Mouse (Mus musculus): Measurements from ENCODE around the gene Frmd4a. TPM values are rescaled to one million over a fixed set of nuclear protein-coding genes. Genes with fewer than 3 reads are reported as not detected.

The Frmd4a gene
- polyA plus RNA-seq, 1 experiment from 2014 or later = 33.1 TPM

GRCm38 (mm10) chr2:4188303-4188702, 170.8 kb downstream of the Frmd4a start:
- H3K9me3 ChIP-seq (replicated peaks) = peaks cover 5% of the 10 kb centered on the region; the same call in 1 of the 2 replicates
- H3K27me3 ChIP-seq (ENCODE audit: low read depth, poor library complexity, severe bottlenecking) = no peaks in the 10 kb centered on the region
- H3K4me3 ChIP-seq = no peak overlapping the region
- 50% methylated on average over 3 of the region's 3 CpGs for WGBS
- H3K36me3 ChIP-seq = no peaks in the 10 kb centered on the region
- peak overlapping the region; percentile 52; the same call in 1 of the 2 replicates for H3K27ac ChIP-seq (replicated peaks)
- H3K4me1 ChIP-seq = peaks cover 35% of the 10 kb centered on the region
- DNase-seq (ENCODE audit: low spot score) = no peak

DNA sequence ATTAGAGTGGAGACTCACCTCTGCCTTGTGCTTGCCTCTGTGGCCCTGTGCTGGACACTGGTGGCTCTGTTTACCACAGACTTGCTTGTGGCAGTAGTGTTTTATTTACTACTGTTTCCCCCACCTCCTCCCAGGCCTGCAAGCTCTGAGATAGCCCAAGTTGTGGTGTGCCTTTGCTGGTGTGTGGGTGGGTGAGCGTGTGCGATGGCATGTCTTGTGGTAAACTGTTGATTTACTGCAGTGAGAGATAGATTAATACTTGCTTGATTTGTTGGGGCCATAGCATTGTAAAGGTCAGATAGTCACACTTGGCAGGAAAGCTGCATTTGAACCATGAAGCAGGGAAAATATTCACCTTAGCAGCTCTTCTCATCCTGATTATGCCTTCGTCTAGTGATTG, 172.8 kb downstream of the Frmd4a start:
- peaks cover 5% of the 10 kb centered on the region; the same call in 1 of the 2 replicates for H3K9me3 ChIP-seq (replicated peaks)
- 89% methylated on average over 3 of the region's 3 CpGs for WGBS
- H3K27me3 ChIP-seq (ENCODE audit: low read depth, poor library complexity, severe bottlenecking) = no peaks in the 10 kb centered on the region
- peaks cover 34% of the 10 kb centered on the region for H3K4me1 ChIP-seq
- H3K27ac ChIP-seq (replicated peaks) = no peak overlapping the region
- H3K36me3 ChIP-seq = no peaks in the 10 kb centered on the region
- DNase-seq (ENCODE audit: low spot score) = no peak
- no peak overlapping the region for H3K4me3 ChIP-seq

GRCm38 (mm10) chr2:4190995-4191394, 173.5 kb downstream of the Frmd4a start:
- Histone ChIP-seq H3K4me1 (peaks cover 34% of the 10 kb centered on the region), H3K4me3 (no peak overlapping the region), H3K9me3 (replicated peaks) (peaks cover 5% of the 10 kb centered on the region; the same call in 1 of the 2 replicates), H3K27ac (replicated peaks) (0 out of 2 replicates have a peak overlapping the region, but pooled peaks have one; percentile 9), H3K36me3 (no peaks in the 10 kb centered on the region), H3K27me3 (ENCODE audit: low read depth, poor library complexity, severe bottlenecking) (no peaks in the 10 kb centered on the region)
- DNase-seq (ENCODE audit: low spot score) = peak; percentile 19
- 56% methylated on average over 5 of the region's 5 CpGs for WGBS

DNA sequence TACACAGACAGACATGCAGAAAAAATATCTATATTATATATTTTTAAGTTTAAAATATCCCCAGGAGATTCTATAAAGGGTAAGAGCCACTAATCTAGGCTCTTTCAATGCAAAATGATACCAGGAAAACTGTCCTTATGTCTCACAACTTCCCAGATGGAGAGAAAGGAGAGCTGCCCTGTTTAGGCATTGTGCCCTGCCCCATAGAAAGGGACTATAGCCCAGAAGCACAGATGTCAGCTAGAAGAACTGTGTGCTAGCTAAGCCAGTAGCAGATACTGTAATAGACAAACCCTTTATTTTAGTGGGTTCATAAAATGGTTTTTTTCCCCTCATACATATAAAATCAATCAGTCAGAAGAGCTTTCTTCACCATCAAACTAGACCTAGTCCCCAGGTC, 175.7 kb downstream of the Frmd4a start:
- Histone ChIP-seq H3K4me3 (no peak overlapping the region), H3K27ac (replicated peaks) (no peak overlapping the region), H3K4me1 (peaks cover 24% of the 10 kb centered on the region), H3K9me3 (replicated peaks) (no peaks in the 10 kb centered on the region), H3K27me3 (ENCODE audit: low read depth, poor library complexity, severe bottlenecking) (no peaks in the 10 kb centered on the region), H3K36me3 (no peaks in the 10 kb centered on the region)
- no peak for DNase-seq (ENCODE audit: low spot score)

GRCm38 (mm10) chr2:4194324-4195014, 177.0 kb downstream of the Frmd4a start:
- H3K27me3 ChIP-seq (ENCODE audit: low read depth, poor library complexity, severe bottlenecking) = no peaks in the 10 kb centered on the region
- peaks cover 19% of the 10 kb centered on the region for H3K4me1 ChIP-seq
- WGBS = 85% methylated on average over 9 of the region's 9 CpGs
- H3K4me3 ChIP-seq = no peak overlapping the region
- no peak overlapping the region for H3K27ac ChIP-seq (replicated peaks)
- no peaks in the 10 kb centered on the region for H3K9me3 ChIP-seq (replicated peaks)
- H3K36me3 ChIP-seq = no peaks in the 10 kb centered on the region
- DNase-seq (ENCODE audit: low spot score) = no peak

DNA sequence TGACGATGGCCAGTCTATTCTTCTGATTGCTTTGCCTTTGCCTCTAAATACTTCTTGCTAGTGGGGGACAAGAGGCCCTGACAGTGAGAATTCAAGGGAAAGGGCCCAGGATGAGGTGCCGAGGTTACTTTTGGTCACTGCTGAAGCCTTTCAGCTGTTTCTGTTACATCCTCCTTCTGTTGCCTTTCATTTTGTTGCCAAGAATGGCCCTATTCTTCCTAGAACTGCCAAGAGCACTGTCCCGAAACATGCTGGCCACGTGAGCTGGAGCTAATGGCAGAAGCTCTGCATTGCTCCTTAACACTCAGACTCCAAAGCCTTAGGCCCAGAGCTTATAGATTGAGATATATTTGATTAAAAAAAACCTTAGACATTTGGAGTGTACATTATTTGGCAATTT, 178.5 kb downstream of the Frmd4a start:
- 84% methylated on average over 4 of the region's 4 CpGs for WGBS
- H3K27ac ChIP-seq (replicated peaks) = no peak overlapping the region
- H3K27me3 ChIP-seq (ENCODE audit: low read depth, poor library complexity, severe bottlenecking) = no peaks in the 10 kb centered on the region
- H3K9me3 ChIP-seq (replicated peaks) = no peaks in the 10 kb centered on the region
- no peak for DNase-seq (ENCODE audit: low spot score)
- peaks cover 9% of the 10 kb centered on the region for H3K4me1 ChIP-seq
- H3K36me3 ChIP-seq = no peaks in the 10 kb centered on the region
- no peak overlapping the region for H3K4me3 ChIP-seq

- 83% methylated on average over 7 of the region's 7 CpGs for WGBS
- DNase-seq (ENCODE audit: low spot score) = no peak
- Histone ChIP-seq H3K27ac (replicated peaks) (no peak overlapping the region), H3K9me3 (replicated peaks) (no peaks in the 10 kb centered on the region), H3K36me3 (no peaks in the 10 kb centered on the region), H3K27me3 (ENCODE audit: low read depth, poor library complexity, severe bottlenecking) (no peaks in the 10 kb centered on the region), H3K4me3 (no peak overlapping the region), H3K4me1 (0 out of 2 replicates have a peak, but pooled peaks cover 3% of the 10 kb centered on the region)
Measured at GRCm38 (mm10) chr2:4209234-4209633, 191.7 kb downstream of the Frmd4a start.

GRCm38 (mm10) chr2:4222497-4222828, 204.9 kb downstream of the Frmd4a start:
- Histone ChIP-seq H3K27me3 (ENCODE audit: low read depth, poor library complexity, severe bottlenecking) (no peaks in the 10 kb centered on the region; the same call in 1 of the 2 replicates), H3K4me1 (peaks cover 18% of the 10 kb centered on the region), H3K36me3 (no peaks in the 10 kb centered on the region), H3K4me3 (no peak overlapping the region), H3K27ac (replicated peaks) (no peak overlapping the region), H3K9me3 (replicated peaks) (no peaks in the 10 kb centered on the region; the same call in 1 of the 2 replicates)
- no peak for DNase-seq (ENCODE audit: low spot score)
- 2% methylated on average over 1 of the region's 1 CpGs for WGBS

DNA sequence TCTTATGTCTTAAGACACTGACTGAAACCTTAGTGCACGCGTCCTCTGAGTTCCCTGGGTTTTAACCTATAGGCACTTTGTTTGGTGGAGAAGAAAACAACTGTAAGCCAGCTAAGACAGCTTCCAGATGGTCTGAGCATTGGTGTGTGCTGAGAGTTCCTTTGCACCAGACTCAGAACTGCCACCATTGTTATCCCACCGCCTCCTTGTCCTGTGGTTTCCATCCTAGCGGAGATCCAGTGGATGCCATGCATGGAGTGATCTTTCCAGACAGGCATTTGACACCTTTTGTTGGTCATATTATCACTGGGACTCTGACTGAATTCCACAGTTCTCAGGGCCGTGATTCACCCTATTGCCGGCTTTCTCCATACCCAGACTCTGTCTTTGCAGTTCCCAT, 205.8 kb downstream of the Frmd4a start:
- no peaks in the 10 kb centered on the region; the same call in 1 of the 2 replicates for H3K9me3 ChIP-seq (replicated peaks)
- WGBS = 86% methylated on average over 6 of the region's 6 CpGs
- no peak for DNase-seq (ENCODE audit: low spot score)

DNA sequence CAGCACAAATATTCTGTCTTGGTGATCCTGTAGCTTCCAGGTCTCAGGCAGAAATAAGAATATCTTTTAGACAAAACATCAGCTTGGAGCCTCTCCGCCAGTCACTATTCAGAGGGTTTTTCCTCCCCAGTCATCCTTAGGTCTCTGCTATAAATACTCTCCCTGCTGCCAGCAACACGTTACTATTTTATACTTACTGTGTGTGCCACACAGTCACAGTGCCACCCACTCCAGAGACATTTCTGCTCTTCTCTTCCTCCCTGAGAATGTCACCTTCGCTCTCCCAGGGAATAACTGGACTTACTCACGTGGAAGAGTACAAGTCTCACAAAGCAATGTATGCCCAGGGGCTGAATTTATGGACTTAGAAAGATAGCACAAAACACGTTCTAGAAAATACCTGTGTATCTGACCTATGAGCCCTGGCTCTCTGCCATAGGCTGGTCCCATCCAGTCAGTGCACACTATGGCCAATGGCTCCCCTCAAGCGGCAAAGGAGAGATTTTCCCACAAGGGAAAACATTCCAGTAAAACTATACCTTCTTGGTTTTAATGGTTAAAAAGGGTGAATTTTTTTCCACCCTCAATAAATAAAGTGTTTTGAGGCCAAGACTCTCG, 209.5 kb downstream of the Frmd4a start:
- Histone ChIP-seq H3K4me1 (peaks cover 51% of the 10 kb centered on the region), H3K4me3 (no peak overlapping the region), H3K9me3 (replicated peaks) (no peaks in the 10 kb centered on the region; the same call in 1 of the 2 replicates), H3K27me3 (ENCODE audit: low read depth, poor library complexity, severe bottlenecking) (peaks cover 5% of the 10 kb centered on the region; the same call in 1 of the 2 replicates), H3K27ac (replicated peaks) (no peak overlapping the region), H3K36me3 (no peaks in the 10 kb centered on the region)
- 87% methylated on average over 7 of the region's 7 CpGs for WGBS
- DNase-seq (ENCODE audit: low spot score) = no peak

More for the DNA sequence above, 205.8 kb downstream of the Frmd4a start:
- no peak overlapping the region for H3K27ac ChIP-seq (replicated peaks)
- H3K4me3 ChIP-seq = no peak overlapping the region
- H3K36me3 ChIP-seq = no peaks in the 10 kb centered on the region
- H3K4me1 ChIP-seq = peaks cover 27% of the 10 kb centered on the region
- no peaks in the 10 kb centered on the region; the same call in 1 of the 2 replicates for H3K27me3 ChIP-seq (ENCODE audit: low read depth, poor library complexity, severe bottlenecking)

DNA sequence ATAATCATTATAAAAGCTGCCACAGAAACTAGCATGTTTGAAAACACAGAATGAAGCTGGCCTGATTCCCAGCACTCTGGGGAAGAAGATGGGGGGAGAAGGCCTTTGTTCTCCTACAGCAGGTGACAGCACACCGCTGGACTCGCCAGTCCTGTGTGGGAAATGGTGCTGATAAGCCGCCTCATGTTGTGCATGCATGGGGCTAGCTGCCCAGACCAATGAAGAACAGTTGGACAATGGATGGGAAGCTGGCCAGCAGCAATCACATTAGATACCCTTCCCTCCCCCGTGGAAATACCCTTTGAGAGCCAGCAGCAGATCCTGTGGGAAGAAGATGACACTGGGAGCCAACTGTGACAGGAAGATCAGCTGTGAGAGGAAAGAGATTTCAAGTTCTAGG, 210.0 kb downstream of the Frmd4a start:
- Histone ChIP-seq H3K4me1 (peaks cover 52% of the 10 kb centered on the region), H3K9me3 (replicated peaks) (no peaks in the 10 kb centered on the region; the same call in 1 of the 2 replicates), H3K27me3 (ENCODE audit: low read depth, poor library complexity, severe bottlenecking) (peaks cover 5% of the 10 kb centered on the region; the same call in 1 of the 2 replicates), H3K4me3 (no peak overlapping the region), H3K27ac (replicated peaks) (no peak overlapping the region), H3K36me3 (no peaks in the 10 kb centered on the region)
- WGBS = 69% methylated on average over 4 of the region's 4 CpGs
- no peak for DNase-seq (ENCODE audit: low spot score)

DNA sequence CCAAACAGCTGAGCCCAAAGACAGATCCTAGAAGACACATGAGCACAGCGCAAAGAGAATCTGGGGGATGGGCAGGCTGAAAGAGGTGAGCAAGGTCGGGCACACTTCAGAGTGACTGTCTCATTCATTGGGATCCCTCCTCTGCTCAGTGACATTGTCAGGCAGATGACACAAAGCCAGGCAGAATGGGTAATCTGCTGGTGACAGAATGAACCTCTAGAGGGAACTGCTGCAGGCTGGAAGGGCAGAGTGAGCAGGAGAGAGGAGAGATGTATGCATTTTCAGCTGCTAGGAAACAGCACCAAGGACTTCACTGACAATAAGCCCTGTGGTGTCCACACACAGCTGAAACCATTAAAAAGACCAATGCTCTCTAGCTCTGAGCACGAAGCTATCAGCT, 211.0 kb downstream of the Frmd4a start:
- peak overlapping the region; percentile 38; the same call in 1 of the 2 replicates for H3K27ac ChIP-seq (replicated peaks)
- H3K4me3 ChIP-seq = no peak overlapping the region
- no peaks in the 10 kb centered on the region for H3K36me3 ChIP-seq
- H3K9me3 ChIP-seq (replicated peaks) = no peaks in the 10 kb centered on the region; the same call in 1 of the 2 replicates
- H3K4me1 ChIP-seq = peaks cover 58% of the 10 kb centered on the region
- H3K27me3 ChIP-seq (ENCODE audit: low read depth, poor library complexity, severe bottlenecking) = peaks cover 5% of the 10 kb centered on the region; the same call in 1 of the 2 replicates
- WGBS = 39% methylated on average over 3 of the region's 3 CpGs
- peak; percentile 30 for DNase-seq (ENCODE audit: low spot score)

GRCm38 (mm10) chr2:4232335-4232734, 214.8 kb downstream of the Frmd4a start:
- peaks cover 58% of the 10 kb centered on the region for H3K4me1 ChIP-seq

More at GRCm38 (mm10) chr2:4232335-4232734, 214.8 kb downstream of the Frmd4a start:
- DNase-seq (ENCODE audit: low spot score) = no peak
- Histone ChIP-seq H3K27me3 (ENCODE audit: low read depth, poor library complexity, severe bottlenecking) (peaks cover 5% of the 10 kb centered on the region; the same call in 1 of the 2 replicates), H3K9me3 (replicated peaks) (no peaks in the 10 kb centered on the region), H3K27ac (replicated peaks) (peak overlapping the region; percentile 80), H3K36me3 (no peaks in the 10 kb centered on the region), H3K4me3 (no peak overlapping the region)
- WGBS = 54% methylated on average over 3 of the region's 3 CpGs

Data from midbrain, embryonic 10.5 days (tissue).